Mouse (Mus musculus): ENCODE results near the gene Gigyf2. TPM values are rescaled to one million over a fixed set of nuclear protein-coding genes. Genes with fewer than 3 reads are reported as not detected.
"Not testable (repeated sequence)": the region's sequence is repeated elsewhere in the genome, so short reads cannot be mapped to it uniquely, and the experiment has no call there.

Gigyf2 gene
- polyA plus RNA-seq, 1 experiment from 2014 or later = 31.4 TPM

- no peak overlapping the region for H3K27ac ChIP-seq (ENCODE audit: poor library complexity, severe bottlenecking)
- no peak for ATAC-seq (ENCODE audit: insufficient number of reproducible peaks, low FRiP score)
- 0 out of 2 replicates have a peak, but pooled peaks cover 4% of the 10 kb centered on the region for H3K36me3 ChIP-seq
- 88% methylated on average over 1 of the region's 1 CpGs for WGBS
- no peaks in the 10 kb centered on the region for H3K27me3 ChIP-seq (replicated peaks)
- no peak overlapping the region for H3K4me3 ChIP-seq
- H3K4me1 ChIP-seq (replicated peaks) = no peaks in the 10 kb centered on the region
- 0 out of 2 replicates have a peak, but pooled peaks cover 3% of the 10 kb centered on the region for H3K9me3 ChIP-seq (replicated peaks)
- no peak overlapping the region for H3K4me2 ChIP-seq
- no peak overlapping the region for H3K9ac ChIP-seq
Observed at GRCm38 (mm10) chr1:87456425-87456824, 129.6 kb downstream of the Gigyf2 start.

- WGBS = 82% methylated on average over 4 of the region's 4 CpGs
- no peak overlapping the region for H3K27ac ChIP-seq (ENCODE audit: poor library complexity, severe bottlenecking)
- no peak overlapping the region for H3K4me2 ChIP-seq
- H3K9ac ChIP-seq = no peak overlapping the region
- 0 out of 2 replicates have a peak, but pooled peaks cover 3% of the 10 kb centered on the region for H3K9me3 ChIP-seq (replicated peaks)
- no peak for ATAC-seq (ENCODE audit: insufficient number of reproducible peaks, low FRiP score)
- no peak overlapping the region for H3K4me3 ChIP-seq
- no peaks in the 10 kb centered on the region for H3K4me1 ChIP-seq (replicated peaks)
- H3K27me3 ChIP-seq (replicated peaks) = no peaks in the 10 kb centered on the region
- H3K36me3 ChIP-seq = no peaks in the 10 kb centered on the region
Observed at GRCm38 (mm10) chr1:87458045-87458444, 131.2 kb downstream of the Gigyf2 start.

- not testable (repeated sequence) for ATAC-seq (ENCODE audit: insufficient number of reproducible peaks, low FRiP score); H3K4me1 ChIP-seq (replicated peaks); H3K4me2 ChIP-seq; H3K4me3 ChIP-seq; H3K9me3 ChIP-seq (replicated peaks); H3K9ac ChIP-seq; H3K36me3 ChIP-seq; H3K27ac ChIP-seq (ENCODE audit: poor library complexity, severe bottlenecking); H3K27me3 ChIP-seq (replicated peaks)
- WGBS = 86% methylated on average over 7 of the region's 7 CpGs
Observed at GRCm38 (mm10) chr1:87459856-87460255, 133.1 kb downstream of the Gigyf2 start.

- no peak overlapping the region for H3K4me2 ChIP-seq
- H3K27me3 ChIP-seq (replicated peaks) = peaks cover 12% of the 10 kb centered on the region
- no peaks in the 10 kb centered on the region for H3K9me3 ChIP-seq (replicated peaks)
- H3K27ac ChIP-seq (ENCODE audit: poor library complexity, severe bottlenecking) = no peak overlapping the region
- no peak for ATAC-seq (ENCODE audit: insufficient number of reproducible peaks, low FRiP score)
- no peaks in the 10 kb centered on the region for H3K4me1 ChIP-seq (replicated peaks)
- H3K36me3 ChIP-seq = no peaks in the 10 kb centered on the region
- no peak overlapping the region for H3K4me3 ChIP-seq
- 73% methylated on average over 9 of the region's 9 CpGs for WGBS
- H3K9ac ChIP-seq = no peak overlapping the region
Observed at GRCm38 (mm10) chr1:87467469-87467868, 140.7 kb downstream of the Gigyf2 start.

GRCm38 (mm10) chr1:87468321-87468720, 141.5 kb downstream of the Gigyf2 start:
- no peak overlapping the region for H3K4me3 ChIP-seq
- no peak for ATAC-seq (ENCODE audit: insufficient number of reproducible peaks, low FRiP score)

GRCm38 (mm10) chr1:87469971-87470370, 143.2 kb downstream of the Gigyf2 start, which contains the start of gene Snorc:
Gene Snorc (plus strand): TSS chr1:87470271.
- not testable (repeated sequence) for H3K4me1 ChIP-seq (replicated peaks); H3K4me2 ChIP-seq; H3K9me3 ChIP-seq (replicated peaks); H3K9ac ChIP-seq; H3K36me3 ChIP-seq; H3K4me3 ChIP-seq; H3K27ac ChIP-seq (ENCODE audit: poor library complexity, severe bottlenecking); ATAC-seq (ENCODE audit: insufficient number of reproducible peaks, low FRiP score)
- H3K27me3 ChIP-seq (replicated peaks) = peaks cover 27% of the 10 kb centered on the region
- 42% methylated on average over 7 of the region's 10 CpGs for WGBS

More at GRCm38 (mm10) chr1:87468321-87468720, 141.5 kb downstream of the Gigyf2 start:
- WGBS = 74% methylated on average over 6 of the region's 6 CpGs
- H3K9ac ChIP-seq = no peak overlapping the region
- H3K9me3 ChIP-seq (replicated peaks) = no peaks in the 10 kb centered on the region
- H3K27me3 ChIP-seq (replicated peaks) = peaks cover 12% of the 10 kb centered on the region
- H3K4me2 ChIP-seq = no peak overlapping the region
- no peaks in the 10 kb centered on the region for H3K36me3 ChIP-seq
- no peaks in the 10 kb centered on the region for H3K4me1 ChIP-seq (replicated peaks)
- no peak overlapping the region for H3K27ac ChIP-seq (ENCODE audit: poor library complexity, severe bottlenecking)

GRCm38 (mm10) chr1:87471914-87472313, 145.1 kb downstream of the Gigyf2 start:
- no peak overlapping the region for H3K27ac ChIP-seq (ENCODE audit: poor library complexity, severe bottlenecking)
- no peak for ATAC-seq (ENCODE audit: insufficient number of reproducible peaks, low FRiP score)
- H3K4me2 ChIP-seq = no peak overlapping the region
- H3K27me3 ChIP-seq (replicated peaks) = peaks cover 46% of the 10 kb centered on the region
- H3K4me3 ChIP-seq = no peak overlapping the region
- H3K9me3 ChIP-seq (replicated peaks) = no peaks in the 10 kb centered on the region
- no peak overlapping the region for H3K9ac ChIP-seq
- peaks cover 7% of the 10 kb centered on the region for H3K4me1 ChIP-seq (replicated peaks)
- no peaks in the 10 kb centered on the region for H3K36me3 ChIP-seq
- WGBS = 73% methylated on average over 7 of the region's 7 CpGs

- no peak overlapping the region for H3K4me2 ChIP-seq
Observed at GRCm38 (mm10) chr1:87472576-87472975, 145.8 kb downstream of the Gigyf2 start.

GRCm38 (mm10) chr1:87475076-87475895, 148.5 kb downstream of the Gigyf2 start:
- H3K4me3 ChIP-seq = peak overlapping the region; percentile 43
- no peaks in the 10 kb centered on the region for H3K9me3 ChIP-seq (replicated peaks)
- 3% methylated on average over 42 of the region's 42 CpGs for WGBS
- H3K4me2 ChIP-seq = peak overlapping the region; percentile 77
- peak overlapping the region; percentile 47; the same call in 1 of the 2 replicates for H3K9ac ChIP-seq
- H3K4me1 ChIP-seq (replicated peaks) = peaks cover 7% of the 10 kb centered on the region
- ATAC-seq (ENCODE audit: insufficient number of reproducible peaks, low FRiP score) = no peak
- no peak overlapping the region for H3K27ac ChIP-seq (ENCODE audit: poor library complexity, severe bottlenecking)
- H3K27me3 ChIP-seq (replicated peaks) = peaks cover 54% of the 10 kb centered on the region
- no peaks in the 10 kb centered on the region for H3K36me3 ChIP-seq

More at GRCm38 (mm10) chr1:87472576-87472975, 145.8 kb downstream of the Gigyf2 start:
- ATAC-seq (ENCODE audit: insufficient number of reproducible peaks, low FRiP score) = no peak
- 77% methylated on average over 7 of the region's 7 CpGs for WGBS
- Histone ChIP-seq H3K9ac (no peak overlapping the region), H3K9me3 (replicated peaks) (no peaks in the 10 kb centered on the region), H3K4me1 (replicated peaks) (peaks cover 7% of the 10 kb centered on the region), H3K27ac (ENCODE audit: poor library complexity, severe bottlenecking) (no peak overlapping the region), H3K36me3 (no peaks in the 10 kb centered on the region), H3K27me3 (replicated peaks) (peaks cover 53% of the 10 kb centered on the region), H3K4me3 (no peak overlapping the region)

- 81% methylated on average over 4 of the region's 4 CpGs for WGBS
- Histone ChIP-seq H3K9me3 (replicated peaks) (no peaks in the 10 kb centered on the region), H3K9ac (no peak overlapping the region), H3K4me1 (replicated peaks) (no peaks in the 10 kb centered on the region), H3K27ac (ENCODE audit: poor library complexity, severe bottlenecking) (no peak overlapping the region), H3K36me3 (no peaks in the 10 kb centered on the region), H3K4me2 (no peak overlapping the region), H3K4me3 (no peak overlapping the region), H3K27me3 (replicated peaks) (peaks cover 16% of the 10 kb centered on the region)
- no peak for ATAC-seq (ENCODE audit: insufficient number of reproducible peaks, low FRiP score)
Observed at GRCm38 (mm10) chr1:87482546-87482945, 155.7 kb downstream of the Gigyf2 start.

- Histone ChIP-seq H3K9me3 (replicated peaks) (no peaks in the 10 kb centered on the region), H3K9ac (no peak overlapping the region), H3K36me3 (no peaks in the 10 kb centered on the region), H3K4me3 (no peak overlapping the region), H3K4me2 (no peak overlapping the region), H3K4me1 (replicated peaks) (no peaks in the 10 kb centered on the region), H3K27ac (ENCODE audit: poor library complexity, severe bottlenecking) (no peak overlapping the region), H3K27me3 (replicated peaks) (no peaks in the 10 kb centered on the region)
- WGBS = 48% methylated on average over 6 of the region's 6 CpGs
- no peak for ATAC-seq (ENCODE audit: insufficient number of reproducible peaks, low FRiP score)
Observed at GRCm38 (mm10) chr1:87486386-87486785, 159.6 kb downstream of the Gigyf2 start.

Data from heart, embryonic 12.5 days (tissue).